Mouse (Mus musculus) spleen, adult 2 months (tissue): ENCODE measurements around the gene Smim9. TPM values are rescaled to one million over a fixed set of nuclear protein-coding genes. Genes with fewer than 3 reads are reported as not detected.
"Not testable (repeated sequence)": the region's sequence is repeated elsewhere in the genome, so short reads cannot be mapped to it uniquely, and the experiment has no call there.

Experiments
- DNase-seq, 2 experiments: peaks; one replicate each; pipeline versions ENCODE4 v3.0.0 to v3.0.0-alpha.2; 2012 to 2021; ENCODE audit warnings: low spot score in 2 of 2, low read depth in 1 of 2
- H3K27ac ChIP-seq: fragments of 200-500 bp; 2 replicates; pipeline ENCODE4 v1.5.1; 2012; ENCODE audit warnings: low read length, inconsistent platforms; ENCODE audit not compliant: insufficient read depth
- H3K27me3 ChIP-seq: fragments of 200-500 bp; 2 replicates; pipeline ENCODE4 v1.6.1; 2012; ENCODE audit warnings: mild to moderate bottlenecking, moderate library complexity, low read length, inconsistent platforms; ENCODE audit not compliant: control insufficient read depth, insufficient read depth
- H3K36me3 ChIP-seq: fragments of 200-500 bp; 2 replicates; pipeline ENCODE4 v1.6.1; 2012; ENCODE audit warnings: mild to moderate bottlenecking, low read length, inconsistent platforms; ENCODE audit not compliant: control insufficient read depth, insufficient read depth
- H3K4me1 ChIP-seq: fragments of 200-500 bp; 2 replicates; pipeline ENCODE4 v1.6.1; 2011; ENCODE audit warnings: inconsistent platforms; ENCODE audit not compliant: control insufficient read depth, insufficient read depth, insufficient read length
- H3K4me3 ChIP-seq: fragments of 200-500 bp; 2 replicates; pipeline ENCODE4 v1.5.1; 2011; ENCODE audit warnings: mild to moderate bottlenecking, inconsistent platforms; ENCODE audit not compliant: insufficient read depth, insufficient read length; ENCODE audit errors: extremely low read depth
- CTCF ChIP-seq: fragments of 200-500 bp; IDR thresholded peaks from 2 replicates; pipeline ENCODE4 v1.5.1; 2011; ENCODE audit warnings: mild to moderate bottlenecking, inconsistent platforms; ENCODE audit not compliant: insufficient read depth, insufficient read length, insufficient replicate concordance; ENCODE audit errors: extremely low read depth
- POLR2A ChIP-seq: fragments of 200-500 bp; IDR thresholded peaks from 2 replicates; pipeline ENCODE4 v1.6.1; 2011; ENCODE audit warnings: low read depth, low read length, inconsistent platforms
- WGBS: fragments of 180-500 bp; shearing (Covaris S2); methylation state at CpG from one replicate; pipeline ENCODE4 v1.1.7; 2018; 5-methylcytosine and 5-hydroxymethylcytosine counted together
- polyA plus RNA-seq: library from polyadenylated mRNA; depleted of rRNA; stranded (reverse); fragments of >200 nt; gene quantifications from 2 replicates; pipeline ENCODE4 v1.2.3, GENCODE M21; 2012; rRNA removed

Gene Smim9
- not detected in 2 replicates for polyA plus RNA-seq

DNA sequence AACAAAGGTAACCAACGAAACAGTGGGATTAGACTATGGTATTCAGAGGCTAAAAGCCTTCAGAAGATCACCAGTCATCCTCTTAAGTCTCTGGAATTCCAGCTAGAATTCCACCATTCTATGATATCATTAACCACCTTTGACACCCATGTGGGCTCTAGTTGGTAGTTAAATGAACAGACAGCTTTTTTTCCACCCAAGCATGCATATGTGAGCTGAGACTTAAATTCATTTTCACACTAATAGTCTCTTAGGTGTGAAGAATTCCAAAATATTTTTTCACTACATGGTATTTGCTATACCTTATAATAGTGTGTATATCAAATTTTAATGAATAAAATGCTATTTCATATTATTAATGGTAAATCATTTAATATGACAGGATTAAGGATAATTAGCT lies at the start of gene Smim9:
Gene Smim9 (minus strand): TSS at position 101 of the 400 bp plus-strand sequence.
- H3K27me3 ChIP-seq = no peaks in the 10 kb centered on the region
- 63% methylated on average over 1 of the region's 1 CpGs for WGBS

GRCm38 (mm10) chrX:75155576-75156243 lies 7.9 kb downstream of the Smim9 start:
- peak in 1 of 2 experiments; percentile 17 for DNase-seq
- Histone ChIP-seq H3K4me1 (no peaks in the 10 kb centered on the region), H3K36me3 (no peaks in the 10 kb centered on the region), H3K4me3 (peak overlapping the region; percentile 44), H3K27ac (no peak overlapping the region), H3K27me3 (no peaks in the 10 kb centered on the region)
- TF ChIP-seq CTCF = no peak
- WGBS = 36% methylated on average over 41 of the region's 49 CpGs

More for the DNA sequence above, at the start of gene Smim9:
- Histone ChIP-seq H3K36me3 (no peaks in the 10 kb centered on the region), H3K4me1 (no peaks in the 10 kb centered on the region), H3K27ac (no peak within 1 kb of the TSS), H3K4me3 (no peak within 1 kb of the TSS)
- no peak for TF ChIP-seq POLR2A
- TF ChIP-seq CTCF = no peak
- DNase-seq = no peak

DNA sequence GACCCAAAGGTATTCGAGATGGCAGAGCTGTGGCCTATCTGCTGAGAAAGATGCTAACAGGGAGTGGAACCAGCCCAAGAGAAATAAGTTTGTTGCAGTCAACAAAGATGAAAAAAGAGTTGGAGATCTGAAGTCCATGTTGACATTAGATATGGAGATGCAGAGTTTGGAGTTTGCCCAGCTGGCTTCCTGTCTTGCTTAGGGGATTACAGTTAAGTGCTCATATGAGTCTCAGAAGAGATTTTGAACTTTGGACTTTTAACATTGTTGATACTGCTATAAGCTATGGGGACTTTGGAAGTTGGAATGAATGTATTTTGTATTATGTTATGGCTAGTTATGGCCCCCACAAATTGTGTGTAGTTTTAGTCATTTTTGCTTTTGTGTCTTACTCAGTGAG lies 11.3 kb downstream of the Smim9 start:
- DNase-seq = no peak
- 63% methylated on average over 1 of the region's 1 CpGs for WGBS
- Histone ChIP-seq H3K4me1 (no peaks in the 10 kb centered on the region), H3K27ac (no peak overlapping the region), H3K27me3 (no peaks in the 10 kb centered on the region), H3K4me3 (no peak overlapping the region), H3K36me3 (no peaks in the 10 kb centered on the region)
- TF ChIP-seq POLR2A (no peak), CTCF (no peak)

DNA sequence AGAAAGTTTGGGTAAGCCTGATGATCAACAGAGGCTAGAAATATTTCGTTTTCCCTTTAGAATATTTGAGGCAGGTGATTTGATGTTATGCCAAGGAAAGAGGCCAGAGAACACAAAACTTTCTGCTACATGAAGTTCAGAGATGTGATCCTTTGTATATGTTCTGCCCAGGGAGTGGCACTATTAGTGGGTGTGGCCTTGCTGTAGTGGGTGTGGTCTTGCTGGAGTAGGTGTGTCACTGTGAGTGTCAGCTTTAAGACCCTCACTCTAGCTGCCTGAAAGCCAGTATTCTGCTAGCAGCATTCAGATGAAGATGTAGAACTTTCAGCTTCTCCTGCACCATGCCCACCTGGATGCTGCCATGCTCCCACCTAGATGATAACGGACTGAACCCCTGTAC lies 13.3 kb downstream of the Smim9 start:
- TF ChIP-seq CTCF = no peak
- no peak for TF ChIP-seq POLR2A
- Histone ChIP-seq H3K4me1 (no peaks in the 10 kb centered on the region), H3K4me3 (no peak overlapping the region), H3K27me3 (no peaks in the 10 kb centered on the region), H3K27ac (no peak overlapping the region), H3K36me3 (no peaks in the 10 kb centered on the region)
- 75% methylated on average over 2 of the region's 2 CpGs for WGBS
- no peak for DNase-seq

DNA sequence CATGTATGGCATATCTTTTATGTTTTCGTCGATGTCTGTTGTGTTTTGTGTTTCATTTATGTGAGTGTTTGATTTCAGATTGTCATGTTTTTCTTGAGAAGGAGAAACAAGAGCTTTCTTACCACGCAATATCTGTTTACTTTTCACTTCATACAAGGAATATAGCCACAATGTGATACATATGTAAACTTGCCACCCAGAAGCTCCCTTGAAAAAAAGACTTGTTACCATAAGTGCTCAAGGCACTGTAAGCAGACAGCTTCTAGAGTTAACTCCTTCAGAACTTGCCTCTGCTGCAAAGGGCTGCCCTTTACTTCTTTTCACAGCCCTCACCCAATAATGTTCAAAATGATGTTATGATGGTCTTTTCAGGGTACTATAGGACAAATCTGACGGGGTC lies 15.2 kb downstream of the Smim9 start:
- WGBS = 85% methylated on average over 4 of the region's 4 CpGs
- Histone ChIP-seq H3K27me3 (no peaks in the 10 kb centered on the region), H3K4me1 (no peaks in the 10 kb centered on the region), H3K36me3 (no peaks in the 10 kb centered on the region), H3K27ac (no peak overlapping the region), H3K4me3 (no peak overlapping the region)
- no peak for DNase-seq
- TF ChIP-seq CTCF (no peak), POLR2A (no peak)

- peak in 1 of 2 experiments; percentile 4 for DNase-seq
- not testable (repeated sequence) for H3K27me3 ChIP-seq, H3K27ac ChIP-seq, H3K4me1 ChIP-seq, H3K36me3 ChIP-seq, H3K4me3 ChIP-seq
- WGBS = 41% methylated on average over 39 of the region's 42 CpGs
These were observed 20.4 kb downstream of the Smim9 start for GRCm38 (mm10) chrX:75143124-75143555.

- no peak overlapping the region for H3K27ac ChIP-seq
- WGBS = 87% methylated on average over 2 of the region's 2 CpGs
- H3K4me3 ChIP-seq = no peak overlapping the region
- no peaks in the 10 kb centered on the region for H3K4me1 ChIP-seq
- H3K36me3 ChIP-seq = no peaks in the 10 kb centered on the region
- no peak for TF ChIP-seq CTCF
- no peak for TF ChIP-seq POLR2A
- DNase-seq = no peak
- H3K27me3 ChIP-seq = no peaks in the 10 kb centered on the region
These were observed 25.4 kb downstream of the Smim9 start for GRCm38 (mm10) chrX:75138182-75138581.
